8 mouse cellular contexts compared by ENCODE assay signal in genomic region chr12:111166681-111167289, GRCm38 (mm10). TPM values are rescaled to one million over a fixed set of nuclear protein-coding genes. Genes with fewer than 3 reads are reported as not detected.
DNase-seq lines count a peak whose midpoint lies in the region; ATAC-seq and TF ChIP-seq lines count a peak whose summit lies in the region.

No protein-coding gene starts in this region.

- H3K27ac ChIP-seq in MEL (ENCODE audit: control insufficient read depth, low read depth, low read length): peak overlapping the region; percentile 46
- peak overlapping the region; percentile 85 for H3K27ac ChIP-seq in limb, embryonic 13.5 days
- H3K27ac ChIP-seq in neural tube, embryonic 11.5 days (ENCODE audit: low read depth, low read length): peak overlapping the region; percentile 90

- H3K9me3 ChIP-seq in MEL (replicated peaks; ENCODE audit: insufficient read depth, low read length): no peaks in the 10 kb centered on the region
- no peaks in the 10 kb centered on the region for H3K9me3 ChIP-seq in limb, embryonic 13.5 days
- no peaks in the 10 kb centered on the region for H3K9me3 ChIP-seq in neural tube, embryonic 11.5 days (ENCODE audit: control insufficient read depth, low read length)

- peaks cover 37% of the 10 kb centered on the region for H3K79me2 ChIP-seq in MEL (ENCODE audit: control insufficient read depth, insufficient read depth, low read length, poor library complexity)

- WGBS in limb, embryonic 13.5 days: under 1% methylated on average over 48 of the region's 48 CpGs
- WGBS in neural tube, embryonic 11.5 days: under 1% methylated on average over 48 of the region's 48 CpGs

- no peak for TF ChIP-seq CTCF in MEL (IDR thresholded peaks at IDR 0.05 in 2 of 3, conservative IDR thresholded peaks at IDR 0.05 in 1 of 3; ENCODE audit: control insufficient read depth in 1 of 3, insufficient read depth in 1 of 3, low read depth in 2 of 3, low read length in 3 of 3, poor library complexity in 1 of 3, severe bottlenecking in 1 of 3)

- H3K9ac ChIP-seq in MEL (ENCODE audit: control insufficient read depth, low read depth, low read length, poor library complexity, severe bottlenecking): peak overlapping the region; percentile 92
- H3K9ac ChIP-seq in limb, embryonic 13.5 days: peak overlapping the region; percentile 88
- H3K9ac ChIP-seq in neural tube, embryonic 11.5 days (ENCODE audit: low read length): peak overlapping the region; percentile 85

- H3K4me2 ChIP-seq in limb, embryonic 13.5 days (replicated peaks): peak overlapping the region; percentile 89
- peak overlapping the region; percentile 61 for H3K4me2 ChIP-seq in neural tube, embryonic 11.5 days (ENCODE audit: low read depth)

- DNase-seq in gastrocnemius, adult 18-20 months (ENCODE audit: low spot score): peak; percentile 17
- DNase-seq in gastrocnemius, postnatal 25 days: no peak
- peak; percentile 62 for DNase-seq in MEL (ENCODE audit: low read depth, low spot score)
- DNase-seq in embryo, embryonic 10.5 days (ENCODE audit: low spot score): peak; percentile 53
- peak; percentile 39 to 50 for DNase-seq in heart, postnatal 14 days
- peak; percentile 54 for DNase-seq in neural tube, embryonic 11.5 days (ENCODE audit: low spot score)
- DNase-seq in urinary bladder, postnatal 36 days (ENCODE audit: low spot score in 2 of 2): peak; percentile 27 to 32

- H3K4me3 ChIP-seq in MEL (ENCODE audit: control insufficient read depth in 1 of 2, insufficient read depth in 1 of 2, low read depth in 2 of 2, low read length in 2 of 2): peak overlapping the region; percentile 97 to 98
- H3K4me3 ChIP-seq in limb, embryonic 13.5 days: peak overlapping the region; percentile 85
- peak overlapping the region; percentile 90 for H3K4me3 ChIP-seq in neural tube, embryonic 11.5 days (ENCODE audit: low read depth, low read length)

- no peak for TF ChIP-seq RAD21 in MEL (IDR thresholded peaks at IDR 0.05; ENCODE audit: low read depth, low read length)

- H3K4me1 ChIP-seq in MEL (ENCODE audit: control insufficient read depth in 1 of 2, insufficient read depth in 2 of 2, low read length in 2 of 2): peaks cover 8 to 15% of the 10 kb centered on the region in 2 experiments; a peak in 3 of 4 replicates
- peaks cover 53% of the 10 kb centered on the region for H3K4me1 ChIP-seq in limb, embryonic 13.5 days
- H3K4me1 ChIP-seq in neural tube, embryonic 11.5 days (ENCODE audit: control insufficient read depth, insufficient read depth, low read length): peaks cover 23% of the 10 kb centered on the region

- intact Hi-C loops in heart, postnatal 14 days (cut with DNase I): loop anchor here (5.0 kb wide), 1 partner anchor 79 kb away; no protein-coding TSS in a partner anchor

- H3K36me3 ChIP-seq in MEL (ENCODE audit: control insufficient read depth in 1 of 2, insufficient read depth in 2 of 2, low read length in 2 of 2): peaks cover under 1 to 11% of the 10 kb centered on the region in 2 experiments; a peak in 3 of 4 replicates
- H3K36me3 ChIP-seq in limb, embryonic 13.5 days: peaks cover 5% of the 10 kb centered on the region; the same call in 1 of the 2 replicates
- H3K36me3 ChIP-seq in neural tube, embryonic 11.5 days (ENCODE audit: control insufficient read depth, insufficient read depth, low read length): no peaks in the 10 kb centered on the region

- TF ChIP-seq POLR2A in MEL (IDR thresholded peaks at IDR 0.05; ENCODE audit: control insufficient read depth in 1 of 2, insufficient read depth in 1 of 2, low read depth in 1 of 2, low read length in 2 of 2, poor library complexity in 1 of 2): no peak

- no peaks in the 10 kb centered on the region for H3K27me3 ChIP-seq in MEL (ENCODE audit: control insufficient read depth in 1 of 2, insufficient read depth in 2 of 2, low read length in 2 of 2)
- H3K27me3 ChIP-seq in limb, embryonic 13.5 days: no peaks in the 10 kb centered on the region
- H3K27me3 ChIP-seq in neural tube, embryonic 11.5 days (ENCODE audit: control insufficient read depth, insufficient read depth, low read length): no peaks in the 10 kb centered on the region

- no peak; a peak in 1 of 4 replicates for TF ChIP-seq EP300 in MEL (IDR thresholded peaks at IDR 0.05; ENCODE audit: low read depth in 1 of 2, low read length in 2 of 2)

- peak; percentile 6; the same call in 1 of the 2 replicates for ATAC-seq in limb, embryonic 13.5 days (ENCODE audit: low FRiP score, low read depth)
- ATAC-seq in neural tube, embryonic 11.5 days (ENCODE audit: insufficient read depth, low FRiP score, low TSS enrichment): 0 out of 2 replicates have a peak, but pooled peaks have one; percentile 8

TF ChIP-seq in MEL, 35 proteins besides CTCF, POLR2A, EP300 and RAD21 (continues in another document):
- TF ChIP-seq HCFC1 (IDR thresholded peaks at IDR 0.05; ENCODE audit: low read depth, low read length) (peak; percentile 40; the same call in 1 of the 2 replicates), ELF1 (IDR thresholded peaks at IDR 0.05; ENCODE audit: low read depth, low read length) (no peak), GATA1 (IDR thresholded peaks at IDR 0.05; ENCODE audit: low read depth, low read length) (no peak), MXI1 (IDR thresholded peaks at IDR 0.05; ENCODE audit: low read depth, low read length) (peak; percentile 91), MAZ (IDR thresholded peaks at IDR 0.05; ENCODE audit: low read depth, low read length) (no peak), E2F4 (IDR thresholded peaks at IDR 0.05; ENCODE audit: borderline replicate concordance, low read depth, low read length) (no peak), MYB (IDR thresholded peaks at IDR 0.05; ENCODE audit: low read depth, low read length) (no peak), ZMIZ1 (IDR thresholded peaks at IDR 0.05; ENCODE audit: low read depth, low read length) (no peak), SMC3 (IDR thresholded peaks at IDR 0.05; ENCODE audit: low read depth, low read length) (no peak), MAX (IDR thresholded peaks at IDR 0.05; ENCODE audit: low read length) (no peak; the same call in 1 of the 2 replicates), BHLHE40 (IDR thresholded peaks at IDR 0.05; ENCODE audit: borderline replicate concordance, low read depth, low read length) (no peak), GABPA (IDR thresholded peaks at IDR 0.05; ENCODE audit: low read depth, low read length) (no peak), TCF12 (IDR thresholded peaks at IDR 0.05; ENCODE audit: low read depth, low read length) (no peak), POLR2AphosphoS2 (IDR thresholded peaks at IDR 0.05; ENCODE audit: low read length) (no peak), ZC3H11A (IDR thresholded peaks at IDR 0.05; ENCODE audit: low read depth, low read length) (no peak), NRF1 (IDR thresholded peaks at IDR 0.05; ENCODE audit: insufficient read depth, low read depth, low read length, poor library complexity, severe bottlenecking) (no peak), ZKSCAN1 (IDR thresholded peaks at IDR 0.05; ENCODE audit: low read depth, low read length) (no peak), TBP (IDR thresholded peaks at IDR 0.05; ENCODE audit: low read depth, low read length) (0 out of 2 replicates have a peak, but pooled peaks have one; percentile 7), MAFK (IDR thresholded peaks at IDR 0.05; ENCODE audit: borderline replicate concordance, low read depth, low read length) (no peak), USF1 (IDR thresholded peaks at IDR 0.05; ENCODE audit: low read depth, low read length) (no peak), JUND (IDR thresholded peaks at IDR 0.05; ENCODE audit: low read depth, low read length) (no peak), POLR2AphosphoS5 (IDR thresholded peaks at IDR 0.05; ENCODE audit: borderline replicate concordance, low read depth, low read length) (no peak), USF2 (IDR thresholded peaks at IDR 0.05; ENCODE audit: borderline replicate concordance in 1 of 2, insufficient read depth in 1 of 2, low read depth in 1 of 2, low read length in 2 of 2) (no peak), KAT2A (conservative IDR thresholded peaks at IDR 0.05; ENCODE audit: low read depth, low read length) (no peak), UBTF (IDR thresholded peaks at IDR 0.05; ENCODE audit: borderline replicate concordance, insufficient read depth, low read depth, low read length) (no peak), MYC (IDR thresholded peaks at IDR 0.05; ENCODE audit: low read depth, low read length) (0 out of 2 replicates have a peak, but pooled peaks have one; percentile 35), TAL1 (IDR thresholded peaks at IDR 0.05; ENCODE audit: low read length) (no peak), SIN3A (IDR thresholded peaks at IDR 0.05; ENCODE audit: low read length) (peak; percentile 85), NELFE (IDR thresholded peaks at IDR 0.05; ENCODE audit: low read depth, low read length) (peak; percentile 22; the same call in 1 of the 2 replicates), RCOR1 (IDR thresholded peaks at IDR 0.05; ENCODE audit: low read depth, low read length) (no peak), CHD1 (IDR thresholded peaks at IDR 0.05; ENCODE audit: low read depth, low read length) (no peak), ETS1 (IDR thresholded peaks at IDR 0.05; ENCODE audit: low read depth, low read length) (no peak), CHD2 (IDR thresholded peaks at IDR 0.05; ENCODE audit: low read length) (no peak), ZNF384 (IDR thresholded peaks at IDR 0.05; ENCODE audit: low read depth, low read length) (no peak)

RNA-seq across cellular contexts. Expression of gene Traf3, which starts 0.6 kb away (rescaled TPM):
- total RNA-seq in gastrocnemius, adult 18-20 months (2021): 10 to 100 TPM; 10.9 to 17.4 TPM
- 10 to 100 TPM; 16.3 to 16.7 TPM for total RNA-seq in gastrocnemius, postnatal 25 days (2021)
- 21.1 and 21.4 TPM in 2 replicates for total RNA-seq in MEL (2012; rRNA removed)
- 10 to 100 TPM in 1 of 2 experiments, not detected in 1; 40.7 TPM for polyA plus RNA-seq in MEL (2012; ENCODE audit: insufficient read depth in 1 of 2, insufficient read length in 2 of 2, low read depth in 1 of 2, low replicate concordance in 2 of 2, missing spikeins in 1 of 2)
- 10 to 100 TPM; 12.4 to 15.5 TPM for total RNA-seq in heart, postnatal 14 days (2021)
- 10.5 and 11.2 TPM in 2 replicates for polyA plus RNA-seq in limb, embryonic 13.5 days (2015; fragmentation: Nextera tagmentation; extraction: Ambion mirVana)
- polyA plus RNA-seq in neural tube, embryonic 11.5 days (2014; fragmentation: Nextera tagmentation; extraction: Ambion mirVana): 15.4 and 16.2 TPM in 2 replicates

RNA-seq across cellular contexts. Expression of gene 4930595D18Rik, which starts 17.5 kb away (rescaled TPM):
- total RNA-seq in gastrocnemius, adult 18-20 months (2021): not detected
- not detected for total RNA-seq in gastrocnemius, postnatal 25 days (2021)
- total RNA-seq in MEL (2012; rRNA removed): not detected in 2 replicates
- under 1 TPM in 1 of 2 experiments, not detected in 1; 0.35 TPM for polyA plus RNA-seq in MEL (2012; ENCODE audit: insufficient read depth in 1 of 2, insufficient read length in 2 of 2, low read depth in 1 of 2, low replicate concordance in 2 of 2, missing spikeins in 1 of 2)
- total RNA-seq in heart, postnatal 14 days (2021): not detected
- not detected in 2 replicates for polyA plus RNA-seq in limb, embryonic 13.5 days (2015; fragmentation: Nextera tagmentation; extraction: Ambion mirVana)
- polyA plus RNA-seq in neural tube, embryonic 11.5 days (2014; fragmentation: Nextera tagmentation; extraction: Ambion mirVana): not detected in 2 replicates
